ENCODE assay signal across 9 mouse cellular contexts in the genomic region with DNA sequence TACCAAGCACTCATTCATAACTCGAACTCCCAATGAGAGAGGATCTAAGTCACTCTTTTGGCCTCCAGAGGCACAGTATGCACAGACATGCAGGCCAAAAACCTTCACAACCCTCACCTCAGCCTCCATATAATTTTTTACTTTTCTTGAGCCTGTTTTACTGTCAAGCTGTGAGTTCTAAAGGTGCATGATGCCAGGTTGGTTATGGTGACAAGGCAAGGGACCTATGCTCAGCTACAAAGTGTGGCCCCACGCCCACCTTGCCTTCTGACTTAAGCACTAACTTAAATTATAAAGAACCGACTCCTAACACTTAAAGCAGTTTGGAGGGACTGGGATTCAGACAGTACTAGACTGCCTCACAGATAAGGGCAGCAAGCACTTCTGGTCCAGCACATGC. TPM values are rescaled to one million over a fixed set of nuclear protein-coding genes. Genes with fewer than 3 reads are reported as not detected.
DNase-seq lines count a peak whose midpoint lies in the region; ATAC-seq and TF ChIP-seq lines count a peak whose summit lies in the region.
"Had no signal": no experiment of that assay in that cellular context is flagged by ENCODE, and none has a peak within 500 bp of the region (broad histone marks: within the 10 kb centered on the region; RNA-seq: fewer than 3 reads in every experiment).

No protein-coding gene starts in this region.

- no peak overlapping the region for H3K9ac ChIP-seq in embryonic facial prominence, embryonic 12.5 days
- peak overlapping the region; percentile 92 for H3K9ac ChIP-seq in liver, postnatal 0 days (replicated peaks)

- no peak for ATAC-seq in embryonic facial prominence, embryonic 12.5 days (ENCODE audit: insufficient number of reproducible peaks, insufficient read depth, low FRiP score, low TSS enrichment)
- no peak for ATAC-seq in liver, postnatal 0 days

- H3K4me1 ChIP-seq in embryonic facial prominence, embryonic 12.5 days = peaks cover 56% of the 10 kb centered on the region
- peaks cover 42% of the 10 kb centered on the region for H3K4me1 ChIP-seq in liver, postnatal 0 days (ENCODE audit: insufficient read depth)

- no peak for TF ChIP-seq EP300 in liver, postnatal 0 days (IDR thresholded peaks at IDR 0.05; ENCODE audit: low read depth)

- 80% methylated on average over 3 of the region's 3 CpGs for WGBS in embryonic facial prominence, embryonic 12.5 days
- 62% methylated on average over 3 of the region's 3 CpGs for WGBS in liver, postnatal 0 days (ENCODE audit: insufficient replicate concordance)

- no peaks in the 10 kb centered on the region for H3K9me3 ChIP-seq in embryonic facial prominence, embryonic 12.5 days
- H3K9me3 ChIP-seq in liver, postnatal 0 days (ENCODE audit: low read length) = no peaks in the 10 kb centered on the region

- no peak overlapping the region for H3K4me3 ChIP-seq in embryonic facial prominence, embryonic 12.5 days
- peak overlapping the region; percentile 83 for H3K4me3 ChIP-seq in liver, postnatal 0 days (ENCODE audit: low read depth, low read length)
- no peak overlapping the region for H3K4me3 ChIP-seq in left cerebral cortex, adult 2 months

- no peaks in the 10 kb centered on the region for H3K27me3 ChIP-seq in embryonic facial prominence, embryonic 12.5 days
- H3K27me3 ChIP-seq in liver, postnatal 0 days (ENCODE audit: insufficient read depth, low read length) = no peaks in the 10 kb centered on the region

- H3K36me3 ChIP-seq in embryonic facial prominence, embryonic 12.5 days = peaks cover 46% of the 10 kb centered on the region
- peaks cover 30% of the 10 kb centered on the region for H3K36me3 ChIP-seq in liver, postnatal 0 days (replicated peaks; ENCODE audit: insufficient read depth, low read length)

- intact Hi-C loops in left cerebral cortex, postnatal 4 days (cut with DNase I) = no loop called here
- intact Hi-C loops in left cerebral cortex, adult 2 months (cut with DNase I) = no loop called here

- peak; percentile 0 for DNase-seq in left cerebral cortex, postnatal 4 days
- DNase-seq in left cerebral cortex, adult 11 months (ENCODE audit: low spot score) = no peak
- peak; percentile 4 for DNase-seq in heart, postnatal 4 days
- no peak for DNase-seq in liver, postnatal 0 days
- no peak for DNase-seq in left cerebral cortex, adult 2 months (ENCODE audit: extremely low spot score in 1 of 2, low spot score in 2 of 2)
- no peak for DNase-seq in adrenal gland, postnatal 14 days
- DNase-seq: cerebellum, postnatal 14 days; gastrocnemius, postnatal 36 days had no signal

- peak overlapping the region; percentile 95 for H3K4me2 ChIP-seq in embryonic facial prominence, embryonic 12.5 days (replicated peaks)
- peak overlapping the region; percentile 96 for H3K4me2 ChIP-seq in liver, postnatal 0 days (ENCODE audit: low read depth, low read length)

- no peak overlapping the region for H3K27ac ChIP-seq in embryonic facial prominence, embryonic 12.5 days
- peak overlapping the region; percentile 93 for H3K27ac ChIP-seq in liver, postnatal 0 days (ENCODE audit: low read depth)
- no peak overlapping the region for H3K27ac ChIP-seq in left cerebral cortex, adult 2 months

- no peak for TF ChIP-seq CTCF in liver, postnatal 0 days (IDR thresholded peaks at IDR 0.05; ENCODE audit: low read depth)
- no peak for TF ChIP-seq CTCF in left cerebral cortex, adult 2 months (IDR thresholded peaks at IDR 0.05)

RNA-seq across cellular contexts. Expression of a gene that starts 2.0 kb away (rescaled TPM):
- 1 to 10 TPM; 6.6 to 6.8 TPM for total RNA-seq in left cerebral cortex, postnatal 4 days (2021)
- polyA plus RNA-seq in embryonic facial prominence, embryonic 12.5 days (2016; fragmentation: Nextera tagmentation; extraction: Ambion mirVana) = 5.5 and 6.3 TPM in 2 replicates
- 1 to 10 TPM; 2.3 to 2.9 TPM for total RNA-seq in heart, postnatal 4 days (2021)
- polyA plus RNA-seq in liver, postnatal 0 days (2015; fragmentation: Nextera tagmentation; extraction: Ambion mirVana) = 2.2 and 2.4 TPM in 2 replicates
- 1 to 10 TPM; 6.3 to 6.5 TPM for total RNA-seq in left cerebral cortex, adult 2 months (2021)
- 3.2 and 6.2 TPM in 2 replicates for total RNA-seq in adrenal gland, postnatal 14 days (2021)

RNA-seq across cellular contexts. Expression of a gene that starts 2.3 kb away (rescaled TPM):
- 10 to 100 TPM; 72.2 to 72.6 TPM for total RNA-seq in left cerebral cortex, postnatal 4 days (2021)
- polyA plus RNA-seq in embryonic facial prominence, embryonic 12.5 days (2016; fragmentation: Nextera tagmentation; extraction: Ambion mirVana) = 55.2 and 55.9 TPM in 2 replicates
- total RNA-seq in heart, postnatal 4 days (2021) = 10 to 100 TPM; 38.1 to 40.1 TPM
- 12.5 and 13.4 TPM in 2 replicates for polyA plus RNA-seq in liver, postnatal 0 days (2015; fragmentation: Nextera tagmentation; extraction: Ambion mirVana)
- total RNA-seq in left cerebral cortex, adult 2 months (2021) = 10 to 100 TPM; 74.6 to 82.7 TPM
- 46.8 and 52.9 TPM in 2 replicates for total RNA-seq in adrenal gland, postnatal 14 days (2021)

RNA-seq across cellular contexts. Expression of a gene that starts 2.5 kb away (rescaled TPM):
- 100 to 1,000 TPM; 557 to 591 TPM for total RNA-seq in left cerebral cortex, postnatal 4 days (2021)
- polyA plus RNA-seq in embryonic facial prominence, embryonic 12.5 days (2016; fragmentation: Nextera tagmentation; extraction: Ambion mirVana) = 1,303 and 1,336 TPM in 2 replicates
- total RNA-seq in heart, postnatal 4 days (2021) = 100 to 1,000 TPM; 648 to 719 TPM
- 1,510 and 1,549 TPM in 2 replicates for polyA plus RNA-seq in liver, postnatal 0 days (2015; fragmentation: Nextera tagmentation; extraction: Ambion mirVana)
- total RNA-seq in left cerebral cortex, adult 2 months (2021) = 100 to 1,000 TPM; 311 to 327 TPM
- total RNA-seq in adrenal gland, postnatal 14 days (2021) = 760 and 860 TPM in 2 replicates

RNA-seq across cellular contexts. Expression of a gene that starts 12.8 kb away (rescaled TPM):
- total RNA-seq in left cerebral cortex, postnatal 4 days (2021) = 10 to 100 TPM; 30.1 to 36.6 TPM
- polyA plus RNA-seq in embryonic facial prominence, embryonic 12.5 days (2016; fragmentation: Nextera tagmentation; extraction: Ambion mirVana) = 44.9 and 49.6 TPM in 2 replicates
- 10 to 100 TPM; 13.3 to 14.4 TPM for total RNA-seq in heart, postnatal 4 days (2021)
- polyA plus RNA-seq in liver, postnatal 0 days (2015; fragmentation: Nextera tagmentation; extraction: Ambion mirVana) = 12.7 and 12.8 TPM in 2 replicates
- 10 to 100 TPM; 14.7 to 18.4 TPM for total RNA-seq in left cerebral cortex, adult 2 months (2021)
- total RNA-seq in adrenal gland, postnatal 14 days (2021) = 32.9 and 35.7 TPM in 2 replicates

RNA-seq across cellular contexts. Expression of a gene that starts 13.2 kb away (rescaled TPM):
- 10 to 100 TPM; 90.5 to 96.1 TPM for total RNA-seq in left cerebral cortex, postnatal 4 days (2021)
- polyA plus RNA-seq in embryonic facial prominence, embryonic 12.5 days (2016; fragmentation: Nextera tagmentation; extraction: Ambion mirVana) = 184 and 192 TPM in 2 replicates
- total RNA-seq in heart, postnatal 4 days (2021) = 10 to 100 TPM; 78.0 to 79.5 TPM
- polyA plus RNA-seq in liver, postnatal 0 days (2015; fragmentation: Nextera tagmentation; extraction: Ambion mirVana) = 82.2 and 85.5 TPM in 2 replicates
- 10 to 100 TPM; 93.0 to 97.6 TPM for total RNA-seq in left cerebral cortex, adult 2 months (2021)
- 96.2 and 102 TPM in 2 replicates for total RNA-seq in adrenal gland, postnatal 14 days (2021)

Comparison
In these comparisons a context has a peak if more than half of its experiments do, and no peak if none do; other contexts are left out.
1. DNase-seq: peak in left cerebral cortex, postnatal 4 days (single experiment) and heart, postnatal 4 days (single experiment); none in left cerebral cortex, adult 11 months (single experiment), liver, postnatal 0 days (single experiment), left cerebral cortex, adult 2 months (0 of 2) and adrenal gland, postnatal 14 days (single experiment).